Mouse (Mus musculus) midbrain, postnatal 0 days (tissue): Measurements from ENCODE around the gene Wtip. TPM values are rescaled to one million over a fixed set of nuclear protein-coding genes. Genes with fewer than 3 reads are reported as not detected.
A peak's percentile ranks its signal among the peaks of the same experiment; 100 is the strongest.

Experiments used
- ATAC-seq: fragments of 200-750 bp; cut with Nextera tagmentation; 2 replicates; pipeline ENCODE4 v1.8.0; 2017; ENCODE audit warnings: moderate number of reproducible peaks, mild to moderate bottlenecking, moderate TSS enrichment, moderate library complexity; ENCODE audit not compliant: low FRiP score
- DNase-seq: peaks from one replicate; pipeline ENCODE4 v3.0.0-alpha.2; 2015; ENCODE audit warnings: low spot score
- H3K27ac ChIP-seq: fragments of 300-500 bp; sonication (generic); 2 replicates; pipeline ENCODE4 v1.5.1; 2014; ENCODE audit warnings: low read depth, mild to moderate bottlenecking, low read length, mixed read lengths
- H3K27me3 ChIP-seq: fragments of 300-500 bp; sonication (generic); 2 replicates; pipeline ENCODE4 v1.6.1; 2014; ENCODE audit warnings: low read length, control low read depth, mixed read lengths; ENCODE audit not compliant: insufficient read depth
- H3K36me3 ChIP-seq: fragments of 300-500 bp; sonication (generic); 2 replicates; pipeline ENCODE4 v1.6.1; 2014; ENCODE audit warnings: low read length, control low read depth, mixed read lengths; ENCODE audit not compliant: insufficient read depth
- H3K4me1 ChIP-seq: fragments of 300-500 bp; sonication (generic); 2 replicates; pipeline ENCODE4 v1.6.1; 2014; ENCODE audit warnings: mild to moderate bottlenecking, control low read depth, antibody characterized with exemption, low read length, mixed read lengths; ENCODE audit not compliant: insufficient read depth
- H3K4me2 ChIP-seq: fragments of 300-500 bp; sonication (generic); 2 replicates; pipeline ENCODE4 v1.6.1; 2014; ENCODE audit warnings: low read depth, mild to moderate bottlenecking, low read length, mixed read lengths; ENCODE audit not compliant: poor library complexity, severe bottlenecking
- H3K4me3 ChIP-seq: fragments of 300-500 bp; sonication (generic); 2 replicates; pipeline ENCODE4 v1.5.1; 2014; ENCODE audit warnings: low read depth, mild to moderate bottlenecking, low read length, moderate library complexity
- H3K9ac ChIP-seq: fragments of 300-500 bp; sonication (generic); replicated peaks from 2 replicates; pipeline ENCODE4 v1.6.1; 2014; ENCODE audit warnings: mild to moderate bottlenecking, low read length, moderate library complexity, mixed read lengths; ENCODE audit not compliant: poor library complexity, severe bottlenecking
- H3K9me3 ChIP-seq: fragments of 300-500 bp; sonication (generic); 2 replicates; pipeline ENCODE4 v1.6.1; 2016; ENCODE audit warnings: low read length, control low read depth
- CTCF ChIP-seq: IDR thresholded peaks from 2 replicates; pipeline ENCODE4 v1.5.1; 2016; ENCODE audit warnings: antibody characterized with exemption, mild to moderate bottlenecking
- WGBS: fragments of 180-500 bp; shearing (Covaris S2); extraction: QIAGEN DNeasy Blood & Tissue Kit; methylation state at CpG from one replicate; pipeline ENCODE4 v1.1.7; 2014; 5-methylcytosine and 5-hydroxymethylcytosine counted together
- polyA plus RNA-seq: library from polyadenylated mRNA; unstranded; fragments of >200 nt; fragmentation: Nextera tagmentation; extraction: Ambion mirVana; gene quantifications from 2 replicates; pipeline ENCODE4 v1.2.1, GENCODE M21; 2015
- total RNA-seq: library from RNA; depleted of rRNA; stranded (reverse); fragments of >200 nt; gene quantifications from 2 replicates; pipeline ENCODE4 v1.2.3, GENCODE M21; 2014

Gene Wtip
- total and polyA plus RNA-seq, 2 experiments from 2014 or later, result 2.1 to 31.0 TPM

DNA sequence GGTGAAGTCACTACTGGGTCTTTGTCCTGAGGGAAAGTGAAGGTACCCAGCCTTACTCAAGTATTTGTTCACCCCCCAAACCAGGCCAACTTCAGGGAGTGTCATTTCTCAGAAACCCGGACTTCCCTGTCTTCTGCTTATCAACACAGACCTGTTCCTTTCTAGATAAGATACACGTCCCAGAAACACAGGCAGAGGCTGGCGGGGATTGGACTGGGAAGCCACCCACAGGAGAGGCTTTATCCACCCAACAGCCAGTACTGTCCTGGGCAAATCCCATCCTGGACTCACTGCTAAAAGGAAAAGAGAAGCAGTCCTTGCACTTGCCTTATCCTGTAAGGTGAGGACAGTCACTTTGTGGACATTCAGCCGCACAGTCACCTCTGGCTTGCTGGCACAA is 14.1 kb upstream of the Wtip start:
- H3K9me3 ChIP-seq, result no peaks in the 10 kb centered on the region
- H3K4me2 ChIP-seq, result no peak overlapping the region
- WGBS, result 97% methylated on average over 4 of the region's 4 CpGs
- H3K27me3 ChIP-seq, result no peaks in the 10 kb centered on the region
- ATAC-seq (no peak), DNase-seq (no peak)
- no peak overlapping the region for H3K27ac ChIP-seq
- H3K9ac ChIP-seq, result no peak overlapping the region
- TF ChIP-seq CTCF, result no peak
- H3K4me3 ChIP-seq, result no peak overlapping the region
- H3K36me3 ChIP-seq, result peaks cover 83% of the 10 kb centered on the region
- H3K4me1 ChIP-seq, result no peaks in the 10 kb centered on the region

GRCm38 (mm10) chr7:34141123-34141522 is 8.1 kb upstream of the Wtip start:
- no peak overlapping the region for H3K9ac ChIP-seq
- peaks cover 57% of the 10 kb centered on the region for H3K36me3 ChIP-seq
- no peaks in the 10 kb centered on the region for H3K9me3 ChIP-seq
- H3K4me2 ChIP-seq, result no peak overlapping the region
- H3K4me3 ChIP-seq, result no peak overlapping the region
- H3K4me1 ChIP-seq, result no peaks in the 10 kb centered on the region
- H3K27ac ChIP-seq, result no peak overlapping the region
- 97% methylated on average over 13 of the region's 13 CpGs for WGBS
- no peaks in the 10 kb centered on the region for H3K27me3 ChIP-seq
- TF ChIP-seq CTCF, result no peak
- DNase-seq (no peak), ATAC-seq (no peak)

DNA sequence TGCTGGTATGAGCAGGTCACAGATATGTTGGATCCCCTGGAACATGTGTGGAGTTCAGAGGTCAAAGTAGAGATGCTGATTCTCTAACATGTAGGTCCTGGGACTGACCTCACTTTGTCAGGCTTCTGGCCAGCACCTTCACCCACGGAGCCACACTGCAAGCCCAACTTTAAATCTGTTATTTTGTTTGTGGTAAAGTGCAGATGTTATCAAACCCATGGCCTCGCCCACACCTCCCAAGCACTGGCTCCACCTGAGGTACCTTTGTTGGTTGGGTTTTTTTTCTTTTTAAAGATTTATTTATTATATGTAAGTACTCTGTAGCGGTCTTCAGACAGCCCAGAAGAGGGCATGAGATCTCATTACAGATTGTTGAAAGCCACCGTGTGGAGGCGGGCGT is 6.4 kb upstream of the Wtip start:
- Histone ChIP-seq H3K4me2 (no peak overlapping the region), H3K27ac (no peak overlapping the region), H3K4me3 (no peak overlapping the region), H3K36me3 (peaks cover 44% of the 10 kb centered on the region), H3K9ac (no peak overlapping the region), H3K27me3 (no peaks in the 10 kb centered on the region), H3K4me1 (no peaks in the 10 kb centered on the region), H3K9me3 (no peaks in the 10 kb centered on the region)
- TF ChIP-seq CTCF, result no peak
- 89% methylated on average over 6 of the region's 6 CpGs for WGBS
- ATAC-seq (no peak), DNase-seq (no peak)

DNA sequence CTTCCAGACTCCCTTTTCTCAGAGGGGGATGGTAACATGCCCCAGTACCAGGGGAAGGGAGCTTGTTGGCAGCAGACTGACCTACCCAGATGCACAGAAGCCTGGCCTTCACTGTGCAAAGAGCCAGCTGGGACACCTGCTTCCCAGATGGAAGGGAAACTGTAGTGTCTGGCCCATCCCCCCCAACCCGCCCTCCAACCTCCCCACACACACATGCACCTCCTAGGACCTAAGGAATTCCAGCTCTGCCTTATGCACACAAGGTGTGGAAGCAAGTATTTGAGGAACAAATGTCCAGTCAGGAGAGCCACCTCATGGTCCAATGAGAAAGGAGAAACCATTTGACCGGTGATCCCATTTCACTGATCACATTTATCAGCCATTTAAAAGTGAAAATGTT is 1.3 kb upstream of the Wtip start:
- no peak for TF ChIP-seq CTCF
- Histone ChIP-seq H3K4me1 (peaks cover 9% of the 10 kb centered on the region; the same call in 1 of the 2 replicates), H3K27ac (no peak overlapping the region), H3K9me3 (no peaks in the 10 kb centered on the region), H3K36me3 (no peaks in the 10 kb centered on the region), H3K27me3 (no peaks in the 10 kb centered on the region), H3K9ac (no peak overlapping the region), H3K4me2 (no peak overlapping the region), H3K4me3 (no peak overlapping the region)
- ATAC-seq (no peak), DNase-seq (no peak)
- 91% methylated on average over 2 of the region's 2 CpGs for WGBS

DNA sequence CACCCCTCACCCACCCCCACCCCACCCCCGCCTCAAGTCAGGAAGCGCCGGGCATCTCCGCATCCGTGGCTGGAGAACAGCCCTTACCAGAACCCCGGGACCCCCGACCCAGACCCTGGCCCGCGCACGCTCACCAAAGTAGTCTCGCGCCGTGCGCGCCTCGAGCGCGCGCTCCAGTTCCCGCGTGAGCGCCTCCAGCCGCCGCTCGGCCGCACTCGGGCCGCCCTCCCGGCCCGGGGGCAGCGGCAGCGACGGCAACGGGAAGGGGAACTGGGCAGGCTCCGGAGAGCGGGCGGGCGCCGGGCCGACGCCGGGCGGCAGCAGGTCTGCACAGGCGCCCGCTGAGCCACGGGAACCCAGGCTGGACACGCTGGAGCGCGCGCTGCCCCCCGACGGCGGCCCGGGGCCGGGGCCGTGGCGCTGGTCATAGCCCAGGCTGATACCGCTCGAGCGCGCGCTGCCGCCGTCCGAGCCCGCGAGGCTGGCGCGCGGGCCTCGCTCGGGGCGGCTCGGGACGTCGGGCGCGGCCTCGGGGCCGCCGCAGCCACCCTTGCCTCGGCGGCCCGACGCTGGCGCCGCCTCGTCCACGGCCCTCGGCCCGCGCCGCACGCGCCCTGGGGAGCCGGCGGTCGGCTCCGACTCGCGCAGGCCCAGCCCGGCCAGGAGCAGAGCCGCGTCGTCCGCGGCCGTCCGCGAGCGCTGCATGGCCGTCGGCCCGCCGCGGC is 551 bp downstream of the Wtip start:
- no peaks in the 10 kb centered on the region for H3K36me3 ChIP-seq
- H3K4me3 ChIP-seq, result peak overlapping the region; percentile 79
- no peaks in the 10 kb centered on the region for H3K27me3 ChIP-seq
- peak overlapping the region; percentile 81 for H3K4me2 ChIP-seq
- H3K27ac ChIP-seq, result peak overlapping the region; percentile 69
- no peak for TF ChIP-seq CTCF
- DNase-seq (peak; percentile 58), ATAC-seq (peak; percentile 73)
- peaks cover 9% of the 10 kb centered on the region; the same call in 1 of the 2 replicates for H3K4me1 ChIP-seq
- H3K9ac ChIP-seq, result peak overlapping the region; percentile 94
- WGBS, result 1% methylated on average over 55 of the region's 116 CpGs
- no peaks in the 10 kb centered on the region for H3K9me3 ChIP-seq

- Histone ChIP-seq H3K27me3 (no peaks in the 10 kb centered on the region), H3K4me3 (peak overlapping the region; percentile 79), H3K4me2 (peak overlapping the region; percentile 81), H3K9ac (peak overlapping the region; percentile 94), H3K36me3 (no peaks in the 10 kb centered on the region), H3K27ac (no peak overlapping the region), H3K9me3 (no peaks in the 10 kb centered on the region), H3K4me1 (peaks cover 9% of the 10 kb centered on the region; the same call in 1 of the 2 replicates)
- DNase-seq, result no peak
- 15% methylated on average over 3 of the region's 3 CpGs for WGBS
- ATAC-seq, result peak; percentile 11; the same call in 1 of the 2 replicates
- TF ChIP-seq CTCF, result no peak
These were observed 1.1 kb downstream of the Wtip start for GRCm38 (mm10) chr7:34131959-34132354.
